Mouse (Mus musculus) bone marrow macrophage, adult 2 months (primary cell): Measurements from ENCODE around the gene Zfp217.

Experiments
- CTCF ChIP-seq: IDR thresholded peaks from 2 replicates; pipeline ENCODE4 v1.5.1; 2012; ENCODE audit warnings: low read depth, mild to moderate bottlenecking, low read length, moderate library complexity
- POLR2A ChIP-seq: IDR thresholded peaks from 2 replicates; pipeline ENCODE4 v1.6.1; 2012; ENCODE audit warnings: mild to moderate bottlenecking, low read depth, low read length, borderline replicate concordance

- TF ChIP-seq CTCF (no peak), POLR2A (no peak)
Measured at GRCm38 (mm10) chr2:170159795-170160568, 12.1 kb upstream of the Zfp217 start.
